Mouse (Mus musculus) heart, embryonic 16.5 days (tissue): ENCODE data around the gene Csnk1g2. TPM values are rescaled to one million over a fixed set of nuclear protein-coding genes. Genes with fewer than 3 reads are reported as not detected.

Experiments used
- ATAC-seq: fragments of 200-750 bp; cut with Nextera tagmentation; replicated peaks from 2 replicates; pipeline ENCODE4 v1.8.0; 2017; ENCODE audit warnings: moderate number of reproducible peaks; ENCODE audit not compliant: insufficient read depth, low FRiP score; ENCODE audit errors: extremely low read depth
- H3K27ac ChIP-seq: fragments of 300-500 bp; sonication (generic); 2 replicates; pipeline ENCODE4 v1.5.1; 2014; ENCODE audit warnings: mild to moderate bottlenecking, low read length, control low read depth, moderate library complexity
- H3K27me3 ChIP-seq: fragments of 300-500 bp; sonication (generic); 2 replicates; pipeline ENCODE4 v1.6.1; 2014; ENCODE audit warnings: low read length, mixed read lengths; ENCODE audit not compliant: control insufficient read depth, insufficient read depth
- H3K36me3 ChIP-seq: fragments of 300-500 bp; sonication (generic); 2 replicates; pipeline ENCODE4 v1.6.1; 2014; ENCODE audit not compliant: control insufficient read depth, insufficient read depth
- H3K4me1 ChIP-seq: fragments of 300-500 bp; sonication (generic); 2 replicates; pipeline ENCODE4 v1.6.1; 2014; ENCODE audit warnings: low read length, mixed read lengths; ENCODE audit not compliant: control insufficient read depth, insufficient read depth
- H3K4me2 ChIP-seq: fragments of 300-500 bp; sonication (generic); 2 replicates; pipeline ENCODE4 v1.6.1; 2014; ENCODE audit warnings: low read depth, mild to moderate bottlenecking, control low read depth, low read length
- H3K4me3 ChIP-seq: fragments of 300-500 bp; sonication (generic); 2 replicates; pipeline ENCODE4 v1.5.1; 2014; ENCODE audit warnings: mild to moderate bottlenecking, control low read depth, low read length
- H3K9ac ChIP-seq: fragments of 300-500 bp; sonication (generic); 2 replicates; pipeline ENCODE4 v1.6.1; 2014; ENCODE audit warnings: low read length, control low read depth
- H3K9me3 ChIP-seq: fragments of 300-500 bp; sonication (generic); replicated peaks from 2 replicates; pipeline ENCODE4 v1.6.1; 2016; ENCODE audit warnings: low read length; ENCODE audit not compliant: control insufficient read depth
- WGBS: fragments of 180-500 bp; shearing (Covaris S2); extraction: QIAGEN DNeasy Blood & Tissue Kit; methylation state at CpG from one replicate; pipeline ENCODE4 v1.1.7; 2014; 5-methylcytosine and 5-hydroxymethylcytosine counted together
- polyA plus RNA-seq: library from polyadenylated mRNA; unstranded; fragments of >200 nt; fragmentation: Nextera tagmentation; extraction: Ambion mirVana; gene quantifications from 2 replicates; pipeline ENCODE4 v1.2.1, GENCODE M21; 2015

The Csnk1g2 gene
- polyA plus RNA-seq, 1 experiment from 2014 or later: 50.7 TPM

DNA sequence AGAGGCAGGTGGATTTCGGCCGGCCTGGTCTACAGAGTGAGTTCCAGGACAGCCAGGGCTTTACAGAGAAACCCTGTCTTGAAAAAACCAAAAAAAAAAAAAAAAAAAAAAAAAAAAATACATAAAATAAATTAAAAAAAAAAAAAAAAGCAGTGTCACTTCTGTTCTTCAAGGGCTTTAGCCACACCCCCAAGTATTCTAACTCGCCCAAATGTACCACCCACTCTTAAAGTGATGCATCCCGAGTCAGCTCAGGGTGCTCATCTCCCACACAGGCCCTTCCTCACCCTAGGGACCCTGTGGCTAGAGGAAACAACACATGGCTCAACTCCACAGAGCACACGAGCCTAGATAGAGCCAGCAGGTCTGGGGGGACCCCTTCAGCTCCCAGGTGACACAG lies 39.6 kb upstream of the Csnk1g2 start:
- H3K4me2 ChIP-seq: no peak overlapping the region
- H3K36me3 ChIP-seq: peaks cover 10% of the 10 kb centered on the region
- H3K27me3 ChIP-seq: no peaks in the 10 kb centered on the region
- no peak overlapping the region for H3K27ac ChIP-seq
- no peak overlapping the region; the same call in 1 of the 2 replicates for H3K9ac ChIP-seq
- 87% methylated on average over 5 of the region's 5 CpGs for WGBS
- H3K4me3 ChIP-seq: no peak overlapping the region
- ATAC-seq: no peak
- H3K4me1 ChIP-seq: peaks cover 28% of the 10 kb centered on the region
- H3K9me3 ChIP-seq: no peaks in the 10 kb centered on the region

DNA sequence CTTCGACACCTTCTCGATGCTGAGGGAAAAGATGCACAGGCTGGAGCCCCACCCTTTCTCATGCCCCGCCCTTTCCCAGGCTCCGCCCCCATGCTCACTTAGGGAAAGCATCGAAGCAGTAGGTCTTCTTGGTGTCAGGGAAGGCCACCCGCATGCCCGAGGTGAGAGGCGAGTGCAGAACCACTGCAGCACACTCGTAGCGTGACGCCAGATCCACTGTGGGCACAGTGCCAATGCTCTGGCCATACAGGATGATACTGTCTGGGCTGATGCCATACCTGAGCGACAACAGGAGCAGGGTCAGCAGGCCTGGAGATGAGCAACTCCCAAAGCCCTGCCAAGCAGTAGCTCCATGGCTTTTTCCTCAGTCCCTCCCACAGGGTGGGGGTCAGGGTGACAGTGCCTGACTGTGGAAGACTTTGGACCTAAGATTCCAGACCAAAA lies 38.6 kb upstream of the Csnk1g2 start:
- no peak for ATAC-seq
- peaks cover 32% of the 10 kb centered on the region for H3K4me1 ChIP-seq
- no peak overlapping the region for H3K27ac ChIP-seq
- H3K27me3 ChIP-seq: no peaks in the 10 kb centered on the region
- H3K9ac ChIP-seq: no peak overlapping the region
- 58% methylated on average over 12 of the region's 12 CpGs for WGBS
- H3K4me3 ChIP-seq: no peak overlapping the region
- no peak overlapping the region for H3K4me2 ChIP-seq
- peaks cover 10% of the 10 kb centered on the region for H3K36me3 ChIP-seq
- no peaks in the 10 kb centered on the region for H3K9me3 ChIP-seq

DNA sequence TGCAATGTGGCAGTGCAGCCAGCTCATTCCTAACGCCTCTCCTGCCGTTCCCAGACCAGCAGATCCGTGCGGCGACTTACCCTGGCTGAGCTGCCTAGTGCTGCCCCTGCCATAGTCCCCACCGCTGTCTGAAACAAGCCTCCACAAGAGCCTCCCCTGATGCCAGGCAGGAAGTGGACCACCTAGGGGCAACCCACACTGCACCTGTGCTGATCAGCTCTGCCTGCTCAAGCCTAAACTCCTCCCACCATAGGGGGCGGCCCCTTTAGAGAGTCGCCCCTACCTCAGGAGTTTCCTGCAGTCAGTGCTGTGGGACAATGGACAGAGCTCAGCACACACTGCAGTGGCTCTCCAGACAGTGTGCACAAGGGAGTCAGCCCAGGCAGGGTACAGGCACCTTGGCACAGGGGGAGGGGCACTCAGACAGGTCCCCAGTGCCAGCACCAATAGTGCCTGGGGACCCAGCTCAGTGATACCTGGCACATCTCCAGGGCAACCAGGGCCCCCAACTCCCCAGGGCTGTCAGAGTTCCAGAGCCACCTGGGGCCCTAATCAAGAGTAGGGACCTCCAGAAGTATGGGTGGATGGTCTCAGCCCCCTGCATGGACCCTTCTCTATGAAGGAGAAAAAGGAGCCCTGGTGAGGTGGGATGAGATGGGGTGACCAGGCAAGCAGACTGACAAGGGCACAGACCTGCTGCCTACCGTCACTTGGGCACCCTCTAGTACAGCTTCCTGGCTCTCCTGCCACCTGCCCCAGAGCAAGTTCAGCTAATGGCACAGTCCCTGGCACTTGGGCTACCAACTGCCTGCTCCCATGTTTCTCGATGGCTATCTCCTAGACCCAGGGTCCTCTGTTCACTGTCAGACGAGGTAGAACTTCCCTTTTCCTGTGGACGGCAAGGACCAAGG lies 37.7 kb upstream of the Csnk1g2 start:
- H3K36me3 ChIP-seq: peaks cover 10% of the 10 kb centered on the region
- 0 out of 2 replicates have a peak overlapping the region, but pooled peaks have one; percentile 3 for H3K4me3 ChIP-seq
- H3K4me2 ChIP-seq: peak overlapping the region; percentile 48; the same call in 1 of the 2 replicates
- peak overlapping the region; percentile 10; the same call in 1 of the 2 replicates for H3K9ac ChIP-seq
- no peaks in the 10 kb centered on the region for H3K27me3 ChIP-seq
- peaks cover 33% of the 10 kb centered on the region for H3K4me1 ChIP-seq
- whole genome bisulfite sequencing: 71% methylated on average over 12 of the region's 12 CpGs
- no peaks in the 10 kb centered on the region for H3K9me3 ChIP-seq
- no peak overlapping the region for H3K27ac ChIP-seq
- ATAC-seq: 0 out of 2 replicates have a peak, but pooled peaks have one; percentile 11

DNA sequence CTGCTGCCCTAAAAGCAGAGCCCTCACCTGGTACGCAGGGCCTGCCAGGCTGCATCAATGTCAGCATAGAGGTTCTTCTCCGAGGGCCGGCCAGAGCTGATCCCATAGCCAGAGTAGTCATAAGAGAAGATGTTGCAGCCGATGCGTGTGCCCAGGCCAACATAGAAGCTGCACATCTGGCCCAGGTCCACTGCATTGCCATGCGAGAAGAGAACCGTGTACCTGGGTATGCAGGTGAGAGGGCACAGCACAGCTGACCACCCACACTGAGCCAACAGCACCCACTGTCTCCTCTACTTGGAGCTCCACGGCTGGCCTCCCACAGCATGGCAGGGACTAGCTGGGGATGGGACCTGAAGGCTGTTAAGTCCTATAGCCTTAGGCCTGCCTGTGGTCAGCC lies 37.1 kb upstream of the Csnk1g2 start:
- ATAC-seq: no peak
- peaks cover 10% of the 10 kb centered on the region for H3K36me3 ChIP-seq
- WGBS: 90% methylated on average over 8 of the region's 8 CpGs
- no peaks in the 10 kb centered on the region for H3K27me3 ChIP-seq
- no peak overlapping the region for H3K27ac ChIP-seq
- peak overlapping the region; percentile 48 for H3K4me2 ChIP-seq
- H3K4me3 ChIP-seq: peak overlapping the region; percentile 33
- peak overlapping the region; percentile 45; the same call in 1 of the 2 replicates for H3K9ac ChIP-seq
- H3K4me1 ChIP-seq: peaks cover 34% of the 10 kb centered on the region
- H3K9me3 ChIP-seq: no peaks in the 10 kb centered on the region

DNA sequence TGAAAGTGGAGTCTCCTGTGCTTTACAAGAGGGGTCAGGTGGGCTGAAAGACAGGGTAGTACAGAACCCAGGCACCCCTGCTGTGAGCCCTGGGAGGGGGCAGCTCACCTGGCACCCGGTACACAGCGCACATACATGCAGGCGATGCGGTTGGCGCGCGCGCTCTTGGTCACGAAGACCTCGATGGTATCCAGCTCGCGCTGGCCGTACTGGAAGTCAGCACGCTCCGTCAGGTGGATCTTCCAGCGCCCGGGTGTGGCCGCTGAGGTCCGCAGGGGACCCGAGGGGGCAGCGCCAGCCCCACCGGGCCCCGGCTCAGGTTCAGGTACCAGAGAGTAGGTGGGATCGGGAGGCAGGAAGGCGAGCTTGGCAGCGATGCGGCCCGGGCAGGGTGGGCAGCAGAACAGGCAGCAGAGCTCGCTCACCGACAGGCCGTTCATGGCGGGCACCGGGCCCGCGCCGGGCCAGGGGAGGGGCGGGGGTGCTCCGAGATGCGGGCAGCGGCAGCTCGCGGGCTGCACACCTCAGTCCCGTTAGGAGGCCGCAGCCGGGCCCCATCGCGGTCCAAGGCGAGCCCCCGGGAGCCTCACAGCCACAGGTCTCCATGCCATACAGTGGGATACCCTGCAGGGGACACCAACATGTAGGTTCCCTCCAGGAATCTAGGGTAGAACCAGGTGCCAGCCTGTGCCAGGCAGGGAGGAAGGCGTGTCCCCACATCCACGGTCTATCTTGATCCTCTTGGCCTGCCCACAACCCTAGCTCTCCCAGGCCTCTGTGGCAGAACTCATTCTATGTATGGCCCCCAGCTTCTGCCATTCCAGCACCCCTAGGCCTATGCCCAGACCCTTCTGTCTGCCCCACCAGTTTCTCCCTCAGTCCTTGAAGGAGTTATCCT lies 36.0 kb upstream of the Csnk1g2 start:
- H3K27ac ChIP-seq: peak overlapping the region; percentile 76
- 90% methylated on average over 39 of the region's 51 CpGs for WGBS
- peak overlapping the region; percentile 48 for H3K4me2 ChIP-seq
- peak overlapping the region; percentile 45 for H3K9ac ChIP-seq
- H3K4me1 ChIP-seq: peaks cover 35% of the 10 kb centered on the region
- peak overlapping the region; percentile 33 for H3K4me3 ChIP-seq
- no peaks in the 10 kb centered on the region for H3K27me3 ChIP-seq
- no peak for ATAC-seq
- peaks cover 10% of the 10 kb centered on the region for H3K36me3 ChIP-seq
- no peaks in the 10 kb centered on the region for H3K9me3 ChIP-seq

DNA sequence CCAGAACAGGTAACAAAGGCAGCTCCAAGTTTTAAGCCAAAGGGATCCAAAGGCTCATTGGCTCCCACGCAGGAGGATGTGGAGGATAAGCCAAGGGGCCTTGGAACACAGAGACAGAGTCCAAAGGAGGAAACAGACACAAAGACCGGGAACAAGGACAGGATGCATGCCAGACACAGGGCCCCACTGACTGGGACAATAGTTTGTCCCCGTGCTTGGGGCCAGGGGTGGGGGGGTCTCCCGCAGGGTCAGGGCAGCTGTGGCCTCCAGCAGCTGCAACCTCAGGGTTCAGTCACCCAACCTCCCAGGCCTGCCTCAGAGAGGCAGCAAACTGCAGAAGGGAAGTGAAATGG lies 35.4 kb upstream of the Csnk1g2 start:
- Histone ChIP-seq H3K9me3 (no peaks in the 10 kb centered on the region), H3K4me1 (peaks cover 35% of the 10 kb centered on the region), H3K36me3 (peaks cover 10% of the 10 kb centered on the region), H3K4me3 (peak overlapping the region; percentile 33), H3K27me3 (no peaks in the 10 kb centered on the region), H3K9ac (peak overlapping the region; percentile 45), H3K4me2 (peak overlapping the region; percentile 48), H3K27ac (peak overlapping the region; percentile 76)
- ATAC-seq: 0 out of 2 replicates have a peak, but pooled peaks have one; percentile 4
- 50% methylated on average over 4 of the region's 4 CpGs for WGBS

DNA sequence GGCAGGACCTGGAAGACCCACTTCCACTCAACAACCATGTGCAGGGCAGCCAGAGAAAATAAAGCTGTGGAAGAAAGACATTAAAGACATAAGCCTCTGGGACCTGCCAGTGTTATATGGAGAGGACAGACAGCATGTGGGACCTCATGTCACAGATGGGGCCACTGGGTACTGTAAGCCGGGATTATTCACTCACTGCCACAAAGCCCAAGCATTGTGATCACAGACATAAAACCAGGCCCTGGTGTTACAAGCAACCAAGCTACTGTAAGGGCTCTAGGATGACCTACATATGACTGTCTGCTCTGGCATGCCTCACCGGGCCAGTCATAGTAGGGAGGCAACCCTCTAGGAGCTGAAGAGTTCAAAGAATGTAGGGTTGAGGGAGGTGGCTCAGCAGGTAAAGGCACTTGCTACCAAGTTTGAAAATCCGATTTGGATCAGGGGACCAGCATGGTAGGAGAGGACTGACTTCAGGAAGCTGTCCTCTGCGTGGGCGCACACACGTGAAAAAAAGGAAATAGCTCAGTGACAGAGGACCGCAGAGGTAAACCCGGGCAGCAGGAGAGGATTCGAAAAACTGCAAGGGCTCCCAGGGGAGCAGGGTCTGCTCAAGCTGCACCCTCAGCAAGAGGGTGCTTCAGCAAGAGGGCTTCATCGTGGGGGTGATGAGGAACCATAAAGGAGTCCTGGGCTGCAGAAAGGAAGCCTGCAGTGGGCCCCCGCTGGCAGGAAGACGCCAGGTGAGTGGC lies 33.3 kb upstream of the Csnk1g2 start:
- peaks cover 31% of the 10 kb centered on the region for H3K4me1 ChIP-seq
- H3K9ac ChIP-seq: peak overlapping the region; percentile 90
- H3K36me3 ChIP-seq: peaks cover 5% of the 10 kb centered on the region; the same call in 1 of the 2 replicates
- ATAC-seq: no peak
- no peaks in the 10 kb centered on the region for H3K27me3 ChIP-seq
- H3K9me3 ChIP-seq: no peaks in the 10 kb centered on the region
- H3K4me2 ChIP-seq: peak overlapping the region; percentile 89
- peak overlapping the region; percentile 13 for H3K27ac ChIP-seq
- 7% methylated on average over 12 of the region's 12 CpGs for WGBS
- peak overlapping the region; percentile 87 for H3K4me3 ChIP-seq
